Mouse (Mus musculus): Measurements from ENCODE around the gene Lemd2. TPM values are rescaled to one million over a fixed set of nuclear protein-coding genes. Genes with fewer than 3 reads are reported as not detected.

The Lemd2 gene
- total and polyA plus RNA-seq, 3 experiments: 46.8 to 59.7 TPM; not detected in 1

DNA sequence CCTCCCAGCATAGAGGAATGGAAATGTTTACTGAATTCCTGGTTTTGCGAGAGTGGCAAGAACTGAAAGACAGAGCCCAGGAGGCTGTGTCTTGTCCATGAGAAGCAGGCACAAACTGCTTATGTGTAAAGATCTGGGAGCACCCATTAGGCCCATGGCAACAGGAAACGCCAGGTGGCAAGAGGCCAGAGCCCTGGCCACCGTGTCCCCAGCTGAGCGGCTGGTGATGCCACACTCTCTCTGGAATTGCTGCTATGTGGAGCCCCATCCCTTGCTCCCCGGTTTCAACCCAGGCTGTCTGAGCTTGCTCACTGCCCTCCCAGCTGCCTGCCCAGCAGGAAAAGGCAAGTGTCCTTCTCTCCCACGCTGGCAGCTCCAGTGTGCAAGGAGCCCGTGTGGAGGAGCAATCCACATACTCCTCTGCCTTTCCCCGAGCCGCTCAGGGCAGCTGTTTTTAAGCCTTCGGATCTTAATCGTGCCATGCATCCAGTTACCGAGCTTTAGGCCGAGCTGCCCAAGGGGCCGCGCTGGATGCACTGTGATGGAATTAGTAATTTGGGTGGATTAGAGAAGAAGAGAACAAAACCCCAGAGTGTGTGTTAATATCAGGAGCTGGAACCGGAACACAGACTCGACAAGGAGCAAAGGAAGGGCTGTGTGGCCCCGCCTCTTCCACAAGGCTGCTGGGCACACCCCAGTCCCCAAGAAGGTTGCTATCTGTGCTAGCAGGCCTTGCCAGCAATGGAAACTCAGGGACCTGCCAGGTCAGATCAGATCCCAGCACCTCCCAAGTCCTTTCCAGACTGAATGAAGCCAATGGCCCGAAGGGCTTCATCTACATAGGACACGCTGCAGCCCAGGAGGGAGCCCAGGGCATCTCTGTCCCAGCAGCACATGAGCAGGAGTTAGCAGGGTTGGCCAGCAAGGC, 9.7 kb downstream of the Lemd2 start:
- Histone ChIP-seq H3K4me3 (ENCODE audit: control insufficient read depth in 1 of 2, insufficient read depth in 1 of 2, low read depth in 2 of 2, low read length in 2 of 2) (no peak overlapping the region), H3K27ac (ENCODE audit: control insufficient read depth, low read depth, low read length) (no peak overlapping the region), H3K27me3 (ENCODE audit: control insufficient read depth in 1 of 2, insufficient read depth in 2 of 2, low read length in 2 of 2) (no peaks in the 10 kb centered on the region), H3K4me1 (ENCODE audit: control insufficient read depth in 1 of 2, insufficient read depth in 2 of 2, low read length in 2 of 2) (no peaks in the 10 kb centered on the region), H3K79me2 (ENCODE audit: control insufficient read depth, insufficient read depth, low read length, poor library complexity) (no peaks in the 10 kb centered on the region), H3K36me3 (ENCODE audit: control insufficient read depth in 1 of 2, insufficient read depth in 2 of 2, low read length in 2 of 2) (no peaks in the 10 kb centered on the region; a peak in 1 of 4 replicates), H3K9ac (ENCODE audit: control insufficient read depth, low read depth, low read length, poor library complexity, severe bottlenecking) (no peak overlapping the region), H3K9me3 (replicated peaks; ENCODE audit: insufficient read depth, low read length) (no peaks in the 10 kb centered on the region)
- no peak for TF ChIP-seq ZMIZ1 (IDR thresholded peaks at IDR 0.05; ENCODE audit: low read depth, low read length)
- no peak for TF ChIP-seq HCFC1 (IDR thresholded peaks at IDR 0.05; ENCODE audit: low read depth, low read length)
- no peak for TF ChIP-seq NRF1 (IDR thresholded peaks at IDR 0.05; ENCODE audit: insufficient read depth, low read depth, low read length, poor library complexity, severe bottlenecking)
- TF ChIP-seq RAD21 (IDR thresholded peaks at IDR 0.05; ENCODE audit: low read depth, low read length): no peak
- no peak for TF ChIP-seq ZNF384 (IDR thresholded peaks at IDR 0.05; ENCODE audit: low read depth, low read length)
- no peak for TF ChIP-seq E2F4 (IDR thresholded peaks at IDR 0.05; ENCODE audit: borderline replicate concordance, low read depth, low read length)
- TF ChIP-seq POLR2AphosphoS5 (IDR thresholded peaks at IDR 0.05; ENCODE audit: borderline replicate concordance, low read depth, low read length): no peak
- no peak for TF ChIP-seq MAZ (IDR thresholded peaks at IDR 0.05; ENCODE audit: low read depth, low read length)
- TF ChIP-seq MAX (IDR thresholded peaks at IDR 0.05; ENCODE audit: low read length): no peak
- no peak for TF ChIP-seq MYC (IDR thresholded peaks at IDR 0.05; ENCODE audit: low read depth, low read length)
- TF ChIP-seq ELF1 (IDR thresholded peaks at IDR 0.05; ENCODE audit: low read depth, low read length): no peak
- no peak for TF ChIP-seq JUND (IDR thresholded peaks at IDR 0.05; ENCODE audit: low read depth, low read length)
- no peak for TF ChIP-seq POLR2AphosphoS2 (IDR thresholded peaks at IDR 0.05; ENCODE audit: low read length)
- no peak for TF ChIP-seq SMC3 (IDR thresholded peaks at IDR 0.05; ENCODE audit: low read depth, low read length)
- no peak for TF ChIP-seq USF1 (IDR thresholded peaks at IDR 0.05; ENCODE audit: low read depth, low read length)
- no peak for TF ChIP-seq ZKSCAN1 (IDR thresholded peaks at IDR 0.05; ENCODE audit: low read depth, low read length)
- no peak for TF ChIP-seq NELFE (IDR thresholded peaks at IDR 0.05; ENCODE audit: low read depth, low read length)
- no peak for DNase-seq (ENCODE audit: low read depth, low spot score)

DNA sequence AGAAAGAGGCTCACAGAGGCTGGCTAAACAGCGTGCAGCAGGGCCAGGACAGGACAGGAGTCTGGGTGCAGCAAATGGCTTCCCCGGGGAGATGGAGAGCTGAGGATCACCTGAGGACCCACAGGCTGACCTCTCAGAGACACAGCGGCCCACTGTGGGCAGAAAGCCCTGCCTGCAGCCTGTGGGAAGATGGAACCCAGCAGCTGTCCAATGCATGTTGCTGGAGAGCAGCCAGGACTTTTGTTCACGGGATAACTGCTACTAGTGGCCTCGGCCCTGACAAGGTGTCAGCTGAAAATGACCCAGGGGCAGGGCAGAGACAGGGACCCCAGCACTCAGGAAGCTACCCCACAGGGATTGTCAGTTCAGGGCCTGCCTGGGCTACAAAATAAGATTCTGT, 12.5 kb downstream of the Lemd2 start:
- H3K27me3 ChIP-seq (ENCODE audit: control insufficient read depth in 1 of 2, insufficient read depth in 2 of 2, low read length in 2 of 2): no peaks in the 10 kb centered on the region
- no peaks in the 10 kb centered on the region for H3K9me3 ChIP-seq (replicated peaks; ENCODE audit: insufficient read depth, low read length)
- no peaks in the 10 kb centered on the region for H3K79me2 ChIP-seq (ENCODE audit: control insufficient read depth, insufficient read depth, low read length, poor library complexity)
- DNase-seq (ENCODE audit: low read depth, low spot score): no peak
- no peak overlapping the region for H3K27ac ChIP-seq (ENCODE audit: control insufficient read depth, low read depth, low read length)
- no peak for TF ChIP-seq KAT2A (conservative IDR thresholded peaks at IDR 0.05; ENCODE audit: low read depth, low read length)
- TF ChIP-seq MAFK (IDR thresholded peaks at IDR 0.05; ENCODE audit: borderline replicate concordance, low read depth, low read length): no peak
- TF ChIP-seq GATA1 (IDR thresholded peaks at IDR 0.05; ENCODE audit: low read depth, low read length): no peak
- no peak for TF ChIP-seq USF1 (IDR thresholded peaks at IDR 0.05; ENCODE audit: low read depth, low read length)
- TF ChIP-seq CTCF (IDR thresholded peaks at IDR 0.05 in 2 of 3, conservative IDR thresholded peaks at IDR 0.05 in 1 of 3; ENCODE audit: control insufficient read depth in 1 of 3, insufficient read depth in 1 of 3, low read depth in 2 of 3, low read length in 3 of 3, poor library complexity in 1 of 3, severe bottlenecking in 1 of 3): no peak
- no peak for TF ChIP-seq POLR2AphosphoS2 (IDR thresholded peaks at IDR 0.05; ENCODE audit: low read length)
- no peak for TF ChIP-seq MAZ (IDR thresholded peaks at IDR 0.05; ENCODE audit: low read depth, low read length)
- no peak for TF ChIP-seq MYB (IDR thresholded peaks at IDR 0.05; ENCODE audit: low read depth, low read length)
- TF ChIP-seq MXI1 (IDR thresholded peaks at IDR 0.05; ENCODE audit: low read depth, low read length): no peak
- no peak for TF ChIP-seq ZNF384 (IDR thresholded peaks at IDR 0.05; ENCODE audit: low read depth, low read length)
- no peak for TF ChIP-seq ETS1 (IDR thresholded peaks at IDR 0.05; ENCODE audit: low read depth, low read length)
- no peak for TF ChIP-seq JUND (IDR thresholded peaks at IDR 0.05; ENCODE audit: low read depth, low read length)
- no peaks in the 10 kb centered on the region; a peak in 1 of 4 replicates for H3K36me3 ChIP-seq (ENCODE audit: control insufficient read depth in 1 of 2, insufficient read depth in 2 of 2, low read length in 2 of 2)
- no peaks in the 10 kb centered on the region for H3K4me1 ChIP-seq (ENCODE audit: control insufficient read depth in 1 of 2, insufficient read depth in 2 of 2, low read length in 2 of 2)
- no peak overlapping the region for H3K9ac ChIP-seq (ENCODE audit: control insufficient read depth, low read depth, low read length, poor library complexity, severe bottlenecking)
- H3K4me3 ChIP-seq (ENCODE audit: control insufficient read depth in 1 of 2, insufficient read depth in 1 of 2, low read depth in 2 of 2, low read length in 2 of 2): no peak overlapping the region
